Mouse (Mus musculus) large intestine, adult 2 months (tissue): ENCODE results near the gene Opn5. TPM values are rescaled to one million over a fixed set of nuclear protein-coding genes. Genes with fewer than 3 reads are reported as not detected.

Source experiments
- polyA plus RNA-seq: library from polyadenylated mRNA; depleted of rRNA; stranded (reverse); fragments of >200 nt; gene quantifications from 2 replicates; pipeline ENCODE4 v1.2.3, GENCODE M21; 2012; rRNA removed

Gene Opn5
- polyA plus RNA-seq, 1 experiment = not detected

Other genes starting within 250 kb of the Opn5 start
- 0.03 and 0.06 TPM in 2 replicates for gene Adgrf4, start 80.9 kb upstream of the Opn5 start, polyA plus RNA-seq
- gene Adgrf2, start 130.8 kb upstream of the Opn5 start, polyA plus RNA-seq = not detected in 2 replicates